Mouse (Mus musculus) erythroblast, embryonic 14.5 days (primary cell): ENCODE measurements at regions not wholly inside any gene's neighbourhood (a gene's known extent, or its start where the extent isn't known, plus 50 kb on each side); places are given as distances from the start of the nearest gene placed in this dataset.

Experiments used
- H3K27me3 ChIP-seq: 2 replicates; pipeline ENCODE4 v1.6.1; 2012; ENCODE audit warnings: inconsistent platforms; ENCODE audit not compliant: control insufficient read depth
- H3K36me3 ChIP-seq: 2 replicates; pipeline ENCODE4 v1.6.1; 2012; ENCODE audit warnings: mild to moderate bottlenecking, inconsistent platforms; ENCODE audit not compliant: control insufficient read depth
- H3K4me1 ChIP-seq: 2 replicates; pipeline ENCODE4 v1.6.1; 2012; ENCODE audit warnings: inconsistent platforms; ENCODE audit not compliant: control insufficient read depth
- H3K4me3 ChIP-seq: replicated peaks from 2 replicates; pipeline ENCODE3; 2012; ENCODE audit warnings: moderate library complexity, mild to moderate bottlenecking, inconsistent platforms
- H3K9me3 ChIP-seq: 2 replicates; pipeline ENCODE4 v1.6.1; 2012; ENCODE audit warnings: low read length, inconsistent platforms, mixed read lengths; ENCODE audit not compliant: control insufficient read depth
- GATA1 ChIP-seq: IDR thresholded peaks from 2 replicates; pipeline ENCODE4 v1.6.1; 2012; ENCODE audit warnings: low read length, inconsistent platforms, mixed read lengths
- TAL1 ChIP-seq: IDR thresholded peaks from 3 replicates; pipeline ENCODE4 v1.6.1; 2012; ENCODE audit warnings: low read length, inconsistent platforms, mixed read lengths

GRCm38 (mm10) chr1:61298779-61299178 is 321.1 kb downstream of the Icos start:
- no peaks in the 10 kb centered on the region for H3K9me3 ChIP-seq
- TF ChIP-seq TAL1, result no peak
- no peak for TF ChIP-seq GATA1
- no peak overlapping the region for H3K4me3 ChIP-seq
- no peaks in the 10 kb centered on the region for H3K27me3 ChIP-seq
- H3K36me3 ChIP-seq, result no peaks in the 10 kb centered on the region
- H3K4me1 ChIP-seq, result no peaks in the 10 kb centered on the region

- H3K4me1 ChIP-seq, result no peaks in the 10 kb centered on the region
- H3K27me3 ChIP-seq, result no peaks in the 10 kb centered on the region
- no peaks in the 10 kb centered on the region for H3K9me3 ChIP-seq
- H3K4me3 ChIP-seq, result no peak overlapping the region
- no peaks in the 10 kb centered on the region for H3K36me3 ChIP-seq
- TF ChIP-seq GATA1, result no peak
Observed at GRCm38 (mm10) chr1:61300491-61300890, 322.8 kb downstream of the Icos start.

- no peaks in the 10 kb centered on the region for H3K27me3 ChIP-seq
- H3K4me1 ChIP-seq, result no peaks in the 10 kb centered on the region
- no peaks in the 10 kb centered on the region for H3K36me3 ChIP-seq
- TF ChIP-seq GATA1 (no peak), TAL1 (no peak)
- no peak overlapping the region for H3K4me3 ChIP-seq
- H3K9me3 ChIP-seq, result no peaks in the 10 kb centered on the region
Observed at GRCm38 (mm10) chr1:61301041-61302030, 323.6 kb downstream of the Icos start.

GRCm38 (mm10) chr1:61302570-61303071 is 324.9 kb downstream of the Icos start:
- Histone ChIP-seq H3K27me3 (no peaks in the 10 kb centered on the region), H3K9me3 (no peaks in the 10 kb centered on the region), H3K4me3 (no peak overlapping the region), H3K36me3 (no peaks in the 10 kb centered on the region), H3K4me1 (no peaks in the 10 kb centered on the region)
- TF ChIP-seq TAL1 (no peak), GATA1 (no peak)

GRCm38 (mm10) chr1:61306296-61306695 is 328.6 kb downstream of the Icos start:
- no peak for TF ChIP-seq GATA1
- no peak for TF ChIP-seq TAL1
- H3K4me3 ChIP-seq, result no peak overlapping the region
- no peaks in the 10 kb centered on the region for H3K9me3 ChIP-seq
- no peaks in the 10 kb centered on the region for H3K4me1 ChIP-seq
- no peaks in the 10 kb centered on the region for H3K36me3 ChIP-seq
- no peaks in the 10 kb centered on the region for H3K27me3 ChIP-seq

- no peaks in the 10 kb centered on the region for H3K36me3 ChIP-seq
- no peak for TF ChIP-seq GATA1
- TF ChIP-seq TAL1, result no peak
- no peaks in the 10 kb centered on the region for H3K4me1 ChIP-seq
- H3K4me3 ChIP-seq, result no peak overlapping the region
- no peaks in the 10 kb centered on the region for H3K27me3 ChIP-seq
- no peaks in the 10 kb centered on the region for H3K9me3 ChIP-seq
Observed at GRCm38 (mm10) chr1:61309563-61309962, 329.1 kb upstream of the Pard3b start.

GRCm38 (mm10) chr1:61310063-61310760 is 328.4 kb upstream of the Pard3b start:
- Histone ChIP-seq H3K36me3 (no peaks in the 10 kb centered on the region), H3K9me3 (no peaks in the 10 kb centered on the region), H3K4me1 (no peaks in the 10 kb centered on the region), H3K27me3 (no peaks in the 10 kb centered on the region), H3K4me3 (no peak overlapping the region)
- TF ChIP-seq TAL1 (no peak), GATA1 (no peak)

GRCm38 (mm10) chr1:61310761-61311090 is 327.9 kb upstream of the Pard3b start:
- no peaks in the 10 kb centered on the region for H3K27me3 ChIP-seq
- TF ChIP-seq GATA1 (no peak), TAL1 (no peak)
- no peaks in the 10 kb centered on the region for H3K4me1 ChIP-seq
- no peak overlapping the region for H3K4me3 ChIP-seq
- H3K36me3 ChIP-seq, result no peaks in the 10 kb centered on the region
- no peaks in the 10 kb centered on the region for H3K9me3 ChIP-seq

GRCm38 (mm10) chr1:61313196-61313595 is 325.4 kb upstream of the Pard3b start:
- no peaks in the 10 kb centered on the region for H3K4me1 ChIP-seq
- no peak overlapping the region for H3K4me3 ChIP-seq
- no peaks in the 10 kb centered on the region for H3K27me3 ChIP-seq
- H3K36me3 ChIP-seq, result no peaks in the 10 kb centered on the region
- no peak for TF ChIP-seq GATA1
- TF ChIP-seq TAL1, result no peak
- no peaks in the 10 kb centered on the region for H3K9me3 ChIP-seq
